Mouse (Mus musculus): ENCODE results near the gene Tktl1. TPM values are rescaled to one million over a fixed set of nuclear protein-coding genes. Genes with fewer than 3 reads are reported as not detected.

Tktl1 gene
- total RNA-seq, 1 experiment from 2014 or later = not detected

DNA sequence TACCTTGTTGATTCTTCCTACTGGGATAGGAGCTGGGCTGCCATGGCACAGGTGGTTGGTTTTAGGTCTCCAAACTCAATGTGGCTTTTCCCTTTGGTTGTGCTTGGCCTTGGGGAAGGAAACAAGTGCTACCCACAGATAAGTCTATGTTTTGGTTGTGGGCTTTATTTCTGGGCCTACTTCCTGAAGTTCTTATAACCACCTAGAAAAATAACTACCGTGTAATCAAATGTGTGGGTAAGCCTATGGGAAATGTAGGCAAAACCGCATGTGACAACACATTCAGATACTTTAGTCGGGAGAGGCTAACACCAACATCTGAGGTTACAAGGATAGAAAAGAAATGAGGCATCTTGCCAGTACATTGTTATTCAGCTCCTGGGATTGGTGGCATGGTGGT is 80.7 kb downstream of the Tktl1 start:
- ATAC-seq (replicated peaks; ENCODE audit: low read depth, poor library complexity, severe bottlenecking) = 0 out of 2 replicates have a peak, but pooled peaks have one; percentile 15

Other genes starting within 250 kb of the Tktl1 start
- gene Renbp, start 246.4 kb upstream of the Tktl1 start, total RNA-seq (2017) = 10.2 and 14.4 TPM in 2 replicates
- gene Hcfc1, start 210.9 kb upstream of the Tktl1 start, total RNA-seq (2017) = 73.4 and 91.9 TPM in 2 replicates
- 42.8 and 54.9 TPM in 2 replicates for gene Irak1, start 153.3 kb upstream of the Tktl1 start, total RNA-seq (2017)
- not detected in 2 replicates for gene Opn1mw, start 49.8 kb upstream of the Tktl1 start, total RNA-seq (2017)
- 16.9 and 26.2 TPM in 2 replicates for gene Mecp2, start 41.9 kb upstream of the Tktl1 start, total RNA-seq (2017)
- gene Tex28, start 9.4 kb upstream of the Tktl1 start, total RNA-seq (2017) = not detected in 2 replicates
- 400 and 472 TPM in 2 replicates for gene Flna, start 72.6 kb downstream of the Tktl1 start, total RNA-seq (2017)
- 90.2 and 104 TPM in 2 replicates for gene Emd, start 77.4 kb downstream of the Tktl1 start, total RNA-seq (2017)
- gene Rpl10, start 93.6 kb downstream of the Tktl1 start, total RNA-seq (2017) = 1,474 and 1,557 TPM in 2 replicates
- gene Taz, start 104.7 kb downstream of the Tktl1 start, total RNA-seq (2017) = 26.1 and 34.3 TPM in 2 replicates
- 9.8 and 26.6 TPM in 2 replicates for gene Dnase1l1, start 105.1 kb downstream of the Tktl1 start, total RNA-seq (2017)
- 81.6 and 153 TPM in 2 replicates for gene Atp6ap1, start 119.8 kb downstream of the Tktl1 start, total RNA-seq (2017)
- 29.7 and 35.3 TPM in 2 replicates for gene Gdi1, start 127.7 kb downstream of the Tktl1 start, total RNA-seq (2017)
- gene Fam50a, start 135.8 kb downstream of the Tktl1 start, total RNA-seq (2017) = 41.7 and 54.4 TPM in 2 replicates
- 0.92 and 1.2 TPM in 2 replicates for gene Plxna3, start 151.8 kb downstream of the Tktl1 start, total RNA-seq (2017)
- gene Lage3, start 176.4 kb downstream of the Tktl1 start, total RNA-seq (2017) = 22.4 and 30.6 TPM in 2 replicates
- gene Ubl4a, start 196.0 kb downstream of the Tktl1 start, total RNA-seq (2017) = 15.4 and 17.2 TPM in 2 replicates
- gene Slc10a3, start 196.1 kb downstream of the Tktl1 start, total RNA-seq (2017) = 9.0 and 17.0 TPM in 2 replicates
- gene Fam3a, start 216.0 kb downstream of the Tktl1 start, total RNA-seq (2017) = 12.0 and 12.7 TPM in 2 replicates
- gene Ikbkg, start 216.0 kb downstream of the Tktl1 start, total RNA-seq (2017) = 28.0 and 61.3 TPM in 2 replicates

All from common myeloid progenitor, adult 5-6 weeks (primary cell).